Mouse (Mus musculus) gonadal fat pad, adult 2 months (tissue): Measurements from ENCODE around the gene Syce3. TPM values are rescaled to one million over a fixed set of nuclear protein-coding genes. Genes with fewer than 3 reads are reported as not detected.
A peak's percentile ranks its signal among the peaks of the same experiment; 100 is the strongest.

Experiments used
- DNase-seq: peaks from one replicate; pipeline ENCODE4 v3.0.0-alpha.2; 2012; ENCODE audit warnings: low read depth
- polyA plus RNA-seq: library from polyadenylated mRNA; depleted of rRNA; stranded (reverse); fragments of >200 nt; gene quantifications from 2 replicates; pipeline ENCODE4 v1.2.3, GENCODE M21; 2012; rRNA removed

Syce3 gene
- polyA plus RNA-seq, 1 experiment, result not detected

- DNase-seq, result peak; percentile 28
These were observed 37.1 kb downstream of the Syce3 start for GRCm38 (mm10) chr15:89373027-89373761.

- DNase-seq, result no peak
These were observed 37.8 kb downstream of the Syce3 start for GRCm38 (mm10) chr15:89372536-89372935.

- no peak for DNase-seq
These were observed 38.2 kb downstream of the Syce3 start for GRCm38 (mm10) chr15:89372068-89372467.

- no peak for DNase-seq
These were observed 45.2 kb downstream of the Syce3 start for GRCm38 (mm10) chr15:89365141-89365551.

DNA sequence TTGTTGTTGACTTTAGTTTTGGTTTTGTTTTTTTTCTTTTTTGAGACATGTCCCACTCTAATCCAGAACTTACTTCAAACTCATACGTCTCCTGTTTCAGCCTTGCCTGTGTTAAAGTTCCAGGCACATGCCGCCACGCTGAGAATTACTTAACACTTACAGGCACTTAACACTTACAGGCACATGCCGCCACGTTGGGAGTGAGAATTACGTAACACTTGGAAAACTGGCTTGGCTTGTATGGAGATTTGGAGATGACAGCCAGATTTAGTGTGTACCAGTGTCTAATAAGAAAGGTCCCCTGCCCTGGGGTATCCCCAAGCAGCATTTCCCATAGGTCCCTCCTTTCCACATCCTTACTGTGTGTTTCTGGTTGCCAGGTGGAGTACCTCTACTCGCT is 47.3 kb downstream of the Syce3 start:
- DNase-seq, result peak; percentile 92

- no peak for DNase-seq
These were observed 51.5 kb downstream of the Syce3 start for GRCm38 (mm10) chr15:89358784-89359183.

DNA sequence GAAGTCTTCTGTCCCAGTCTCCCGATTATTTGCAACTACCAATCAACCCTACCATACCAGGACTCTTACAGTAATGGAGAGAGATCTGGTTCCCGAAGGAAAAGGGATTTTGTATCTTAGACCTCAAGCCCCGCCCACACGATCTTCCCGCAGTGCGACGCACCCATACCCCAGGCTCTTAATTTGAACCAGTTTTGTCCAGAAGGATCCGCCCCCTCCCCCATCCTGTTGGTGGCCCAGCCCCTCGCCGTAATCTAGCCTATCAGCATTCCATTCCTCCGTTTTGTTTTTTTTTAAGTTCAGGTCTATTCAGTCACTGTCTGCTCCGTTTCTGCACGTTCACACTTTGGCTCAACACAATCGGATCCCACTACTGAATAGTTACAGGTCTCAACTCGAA is 53.9 kb downstream of the Syce3 start:
- peak; percentile 38 for DNase-seq

DNA sequence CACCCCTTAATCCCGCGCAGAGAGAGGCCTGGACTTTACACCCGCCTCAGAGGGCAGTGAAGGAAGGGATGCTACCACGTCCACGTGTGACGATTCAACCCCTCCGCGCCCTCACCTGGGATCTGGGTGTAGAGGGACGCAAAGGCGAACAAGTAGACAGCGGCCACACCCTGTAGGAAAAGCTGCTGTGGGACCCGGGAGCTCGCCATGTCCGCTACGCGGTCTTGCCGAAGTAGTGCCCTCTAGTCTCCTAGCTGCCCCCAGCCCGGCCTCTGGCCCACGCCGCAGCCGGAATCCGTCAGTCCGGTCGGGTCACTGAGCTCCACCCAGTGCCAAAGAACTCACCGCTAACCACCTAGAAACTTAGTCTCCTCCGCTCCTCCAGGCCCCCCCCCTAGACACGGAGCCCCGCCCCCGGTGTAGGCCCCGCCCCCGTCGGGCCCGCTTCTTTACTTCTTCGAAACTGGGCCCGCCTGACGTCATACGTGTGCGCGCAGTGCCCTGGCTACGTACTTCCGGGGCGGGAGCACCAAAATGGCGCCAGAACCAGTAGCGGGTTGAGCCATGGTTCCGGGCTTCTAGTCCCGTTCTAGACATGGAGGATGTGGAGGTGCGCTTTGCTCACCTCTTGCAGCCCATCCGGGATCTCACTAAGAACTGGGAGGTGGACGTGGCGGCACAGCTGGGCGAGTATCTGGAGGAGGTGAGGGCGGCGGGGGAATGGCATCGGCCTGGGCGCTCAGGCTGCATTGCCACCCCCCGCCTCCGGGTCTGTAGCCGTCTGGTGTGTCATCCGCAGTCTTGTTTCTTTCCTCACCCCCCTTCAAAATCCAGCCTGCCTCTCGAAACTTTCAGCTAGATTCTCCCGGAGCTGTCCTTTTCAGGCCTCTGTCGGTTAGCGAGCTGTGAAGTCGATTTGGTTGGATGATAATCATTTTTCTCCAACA is 54.8 kb downstream of the Syce3 start, which contains the start of the genes Lmf2 and Ncaph2:
Gene Lmf2 (minus strand): TSS at position 419 of the 947 bp plus-strand sequence.
Gene Ncaph2 (plus strand): TSS at position 479 of the 947 bp plus-strand sequence.
- peak; percentile 47 for DNase-seq

DNA sequence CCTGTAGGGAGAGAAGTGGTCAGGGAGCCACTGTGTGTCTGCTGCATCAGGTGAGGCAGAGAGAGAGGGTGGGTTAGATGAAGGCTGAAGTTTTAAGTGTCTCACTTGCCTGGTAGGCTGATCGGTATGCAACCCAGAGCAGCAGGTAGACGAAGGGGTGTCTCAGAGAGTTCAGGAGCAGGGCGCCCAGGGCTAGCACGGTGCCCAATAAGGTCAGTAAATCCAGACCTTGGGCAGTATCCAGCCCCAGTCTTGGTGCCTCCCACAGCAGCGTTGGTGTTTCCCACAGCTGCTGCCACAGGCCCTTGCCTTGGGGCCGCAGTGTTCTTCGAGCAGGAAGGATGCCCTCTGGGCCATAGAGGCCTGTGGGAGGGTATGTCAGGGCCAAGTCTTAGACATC is 55.8 kb downstream of the Syce3 start:
- no peak for DNase-seq

DNA sequence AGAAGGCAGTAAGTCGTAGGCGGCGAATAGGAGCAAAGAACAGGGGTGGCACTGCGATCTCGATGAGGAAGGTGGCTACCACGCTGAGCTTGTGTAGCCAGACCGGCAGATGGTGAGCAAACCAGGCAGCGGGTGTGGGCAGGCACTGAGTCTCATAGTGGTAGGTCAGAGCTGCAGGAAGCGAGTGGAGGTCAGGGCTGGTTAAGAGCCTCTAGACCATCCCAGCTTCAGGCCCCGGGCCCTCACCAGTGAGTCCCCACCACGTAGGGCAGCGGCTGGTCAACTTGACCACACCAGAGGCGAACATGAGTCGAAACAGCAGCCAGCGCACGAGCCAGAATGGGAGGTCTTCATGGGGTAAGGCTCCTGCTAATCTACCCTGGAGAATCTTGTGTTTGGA is 56.5 kb downstream of the Syce3 start:
- DNase-seq, result no peak

- no peak for DNase-seq
These were observed 57.5 kb downstream of the Syce3 start for GRCm38 (mm10) chr15:89352795-89353194.

DNA sequence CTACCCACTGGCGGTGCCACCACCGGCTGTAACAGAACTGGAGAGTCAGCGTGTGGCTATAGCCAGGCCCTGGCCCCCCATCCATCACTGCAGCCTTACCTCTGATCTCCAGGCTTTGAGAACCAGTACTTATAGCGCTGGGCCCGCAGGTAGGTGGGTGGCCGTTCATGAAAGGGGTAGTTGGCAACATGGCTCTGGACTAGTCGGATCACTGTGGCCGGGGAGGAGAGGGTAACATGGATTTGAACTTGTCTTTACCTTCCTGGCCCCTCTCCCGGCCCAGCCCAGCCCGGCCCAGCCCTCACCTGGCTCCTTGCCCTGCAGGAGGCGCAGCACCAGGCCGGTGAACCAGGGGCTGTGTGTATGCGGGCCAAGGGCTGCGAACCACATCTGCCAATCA is 58.2 kb downstream of the Syce3 start:
- no peak for DNase-seq

DNA sequence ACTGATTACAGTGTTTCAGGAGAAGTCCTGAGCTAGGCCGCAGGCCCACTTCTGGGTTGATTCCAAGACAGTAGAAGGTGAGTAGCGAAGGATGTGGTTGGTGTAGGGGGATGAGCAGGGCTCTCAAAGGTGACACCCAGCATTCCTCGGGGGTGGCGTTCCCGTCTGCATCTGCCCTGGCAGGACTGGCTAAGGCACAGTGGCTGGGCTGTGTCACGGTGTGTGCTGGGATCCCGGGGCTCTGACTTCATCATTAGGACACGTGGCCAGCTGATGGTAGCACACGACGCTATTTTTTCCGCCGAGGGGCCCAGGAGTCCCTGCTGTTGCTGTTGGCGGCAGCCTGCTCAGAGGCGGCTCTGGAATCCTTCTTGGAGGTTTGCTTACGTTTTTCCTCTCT is 59.0 kb downstream of the Syce3 start:
- DNase-seq, result no peak

DNA sequence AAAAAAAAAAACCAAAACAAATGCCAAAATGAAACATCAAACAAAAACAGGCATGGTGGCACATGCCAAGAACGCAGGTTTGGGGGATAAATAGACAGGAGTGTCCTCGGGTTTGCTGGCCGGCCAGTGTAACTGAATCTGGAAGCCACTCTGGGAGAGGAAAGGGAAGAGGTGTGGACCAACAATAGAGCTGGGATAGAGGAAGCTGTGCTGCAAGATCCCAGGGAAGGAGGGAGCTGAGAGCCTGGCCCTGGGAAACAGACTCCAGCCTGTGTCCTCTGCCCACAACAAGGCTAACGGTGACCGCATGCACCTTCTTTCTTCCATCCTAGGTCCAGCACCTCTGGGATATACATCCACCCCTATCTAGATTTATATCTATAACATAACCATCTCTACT is 59.9 kb downstream of the Syce3 start:
- no peak for DNase-seq

DNA sequence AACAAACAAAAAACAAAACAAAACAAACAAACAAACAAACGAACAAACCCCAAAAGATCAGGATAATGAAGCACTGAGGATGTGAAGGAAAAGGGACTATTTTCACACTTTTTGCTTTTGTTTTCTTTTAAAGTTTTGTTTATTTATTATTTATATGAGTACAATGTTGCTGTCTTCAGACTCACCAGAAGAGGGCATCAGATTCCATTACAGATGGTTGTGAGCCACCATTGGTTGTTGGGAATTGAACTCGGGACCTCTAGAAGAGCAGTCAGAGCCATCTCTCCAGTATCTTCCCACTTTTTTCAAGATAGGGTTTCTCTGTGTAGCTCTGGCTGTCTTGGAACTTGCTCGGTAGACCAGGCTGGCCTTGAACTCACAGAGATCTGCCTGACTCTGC is 67.0 kb downstream of the Syce3 start:
- DNase-seq, result no peak

- DNase-seq, result no peak
These were observed 68.6 kb downstream of the Syce3 start for GRCm38 (mm10) chr15:89341678-89342077.

Other genes with a start within 250 kb of the Syce3 start
- 98.9 and 119 TPM in 2 replicates for gene Plxnb2, start 229.7 kb downstream of the Syce3 start, polyA plus RNA-seq
- gene Dennd6b, start 214.0 kb downstream of the Syce3 start, polyA plus RNA-seq, result 12.2 and 13.6 TPM in 2 replicates
- 89.2 and 158 TPM in 2 replicates for gene Ppp6r2, start 198.9 kb downstream of the Syce3 start, polyA plus RNA-seq
- gene Sbf1, start 95.2 kb downstream of the Syce3 start, polyA plus RNA-seq, result 127 and 142 TPM in 2 replicates
- gene Adm2, start 87.8 kb downstream of the Syce3 start, polyA plus RNA-seq, result 0.26 and 0.63 TPM in 2 replicates
- 0.23 TPM in 1 of 2 replicates, not detected in the other for gene Miox, start 76.1 kb downstream of the Syce3 start, polyA plus RNA-seq
- 42.6 and 49.3 TPM in 2 replicates for gene Lmf2, start 54.8 kb downstream of the Syce3 start, polyA plus RNA-seq
- 104 and 155 TPM in 2 replicates for gene Ncaph2, start 54.8 kb downstream of the Syce3 start, polyA plus RNA-seq
- gene Sco2, start 36.7 kb downstream of the Syce3 start, polyA plus RNA-seq, result 25.6 and 29.8 TPM in 2 replicates
- 2.3 and 3.1 TPM in 2 replicates for gene Tymp, start 33.5 kb downstream of the Syce3 start, polyA plus RNA-seq
- 12.0 TPM in 2 replicates for gene Odf3b, start 31.2 kb downstream of the Syce3 start, polyA plus RNA-seq
- gene Klhdc7b, start 25.6 kb downstream of the Syce3 start, polyA plus RNA-seq, result 0.04 and 0.08 TPM in 2 replicates
- gene Cpt1b, start 15.4 kb upstream of the Syce3 start, polyA plus RNA-seq, result 3.4 and 7.0 TPM in 2 replicates
- 1.3 and 1.5 TPM in 2 replicates for gene C730034F03Rik, start 19.1 kb upstream of the Syce3 start, polyA plus RNA-seq
- 0.32 and 0.33 TPM in 2 replicates for gene Gm44502, start 19.2 kb upstream of the Syce3 start, polyA plus RNA-seq
- gene Chkb, start 19.4 kb upstream of the Syce3 start, polyA plus RNA-seq, result 47.6 and 51.2 TPM in 2 replicates
- gene Mapk8ip2, start 43.4 kb upstream of the Syce3 start, polyA plus RNA-seq, result 0.20 and 0.30 TPM in 2 replicates
- gene Arsa, start 66.9 kb upstream of the Syce3 start, polyA plus RNA-seq, result 31.6 and 36.6 TPM in 2 replicates
- gene Shank3, start 89.1 kb upstream of the Syce3 start, polyA plus RNA-seq, result 20.4 and 20.7 TPM in 2 replicates
- gene Acr, start 157.8 kb upstream of the Syce3 start, polyA plus RNA-seq, result 2.0 and 2.1 TPM in 2 replicates
- gene Rabl2, start 181.4 kb upstream of the Syce3 start, polyA plus RNA-seq, result 19.8 and 23.4 TPM in 2 replicates